Mouse (Mus musculus): ENCODE results near the gene Rab27a.

Rab27a gene

GRCm38 (mm10) chr9:73044146-73045079, at the start of gene Rab27a:
Gene Rab27a, plus strand, starts transcription at chr9:73044854.
- DNase-seq (ENCODE audit: low spot score), result peak; percentile 72

- no peak for DNase-seq (ENCODE audit: low spot score)
Observed at GRCm38 (mm10) chr9:72996167-72996566, 48.5 kb upstream of the Rab27a start.

GRCm38 (mm10) chr9:72996806-72997205, 47.8 kb upstream of the Rab27a start:
- DNase-seq (ENCODE audit: low spot score), result no peak

GRCm38 (mm10) chr9:73000487-73000886, 44.2 kb upstream of the Rab27a start:
- no peak for DNase-seq (ENCODE audit: low spot score)

GRCm38 (mm10) chr9:73001314-73002011, 43.2 kb upstream of the Rab27a start:
- no peak for DNase-seq (ENCODE audit: low spot score)

- no peak for DNase-seq (ENCODE audit: low spot score)
Observed at GRCm38 (mm10) chr9:73002177-73002576, 42.5 kb upstream of the Rab27a start.

- no peak for DNase-seq (ENCODE audit: low spot score)
Observed at GRCm38 (mm10) chr9:73004076-73004475, 40.6 kb upstream of the Rab27a start.

- no peak for DNase-seq (ENCODE audit: low spot score)
Observed at GRCm38 (mm10) chr9:73005106-73005505, 39.5 kb upstream of the Rab27a start.

GRCm38 (mm10) chr9:73006175-73006574, 38.5 kb upstream of the Rab27a start:
- DNase-seq (ENCODE audit: low spot score), result no peak

GRCm38 (mm10) chr9:73008384-73008783, 36.3 kb upstream of the Rab27a start:
- no peak for DNase-seq (ENCODE audit: low spot score)

- DNase-seq (ENCODE audit: low spot score), result no peak
Observed at GRCm38 (mm10) chr9:73012629-73013028, 32.0 kb upstream of the Rab27a start.

- no peak for DNase-seq (ENCODE audit: low spot score)
Observed at GRCm38 (mm10) chr9:73014724-73015123, 29.9 kb upstream of the Rab27a start.

- DNase-seq (ENCODE audit: low spot score), result no peak
Observed at GRCm38 (mm10) chr9:73019841-73020240, 24.8 kb upstream of the Rab27a start.

- no peak for DNase-seq (ENCODE audit: low spot score)
Observed at GRCm38 (mm10) chr9:73020566-73021097, 24.0 kb upstream of the Rab27a start.

- DNase-seq (ENCODE audit: low spot score), result no peak
Observed at GRCm38 (mm10) chr9:73025818-73026636, 18.6 kb upstream of the Rab27a start.

- no peak for DNase-seq (ENCODE audit: low spot score)
Observed at GRCm38 (mm10) chr9:73030443-73030842, 14.2 kb upstream of the Rab27a start.

- no peak for DNase-seq (ENCODE audit: low spot score)
Observed at GRCm38 (mm10) chr9:73031421-73031820, 13.2 kb upstream of the Rab27a start.

- no peak for DNase-seq (ENCODE audit: low spot score)
Observed at GRCm38 (mm10) chr9:73033406-73033805, 11.2 kb upstream of the Rab27a start.

- DNase-seq (ENCODE audit: low spot score), result peak; percentile 78
Observed at GRCm38 (mm10) chr9:73039222-73039945, 5.3 kb upstream of the Rab27a start.

- DNase-seq (ENCODE audit: low spot score), result no peak
Observed at GRCm38 (mm10) chr9:73040080-73040479, 4.6 kb upstream of the Rab27a start, which contains the start of gene Pigb. Gene Pigb, minus strand, starts transcription at chr9:73040378.

- no peak for DNase-seq (ENCODE audit: low spot score)
Observed at GRCm38 (mm10) chr9:73045204-73045603, 550 bp downstream of the Rab27a start.
